Mouse (Mus musculus): ENCODE measurements around the gene Gm6993. TPM values are rescaled to one million over a fixed set of nuclear protein-coding genes. Genes with fewer than 3 reads are reported as not detected.
A peak's percentile ranks its signal among the peaks of the same experiment; 100 is the strongest.

Gene Gm6993
- polyA plus RNA-seq, 1 experiment from 2014 or later, result not detected

DNA sequence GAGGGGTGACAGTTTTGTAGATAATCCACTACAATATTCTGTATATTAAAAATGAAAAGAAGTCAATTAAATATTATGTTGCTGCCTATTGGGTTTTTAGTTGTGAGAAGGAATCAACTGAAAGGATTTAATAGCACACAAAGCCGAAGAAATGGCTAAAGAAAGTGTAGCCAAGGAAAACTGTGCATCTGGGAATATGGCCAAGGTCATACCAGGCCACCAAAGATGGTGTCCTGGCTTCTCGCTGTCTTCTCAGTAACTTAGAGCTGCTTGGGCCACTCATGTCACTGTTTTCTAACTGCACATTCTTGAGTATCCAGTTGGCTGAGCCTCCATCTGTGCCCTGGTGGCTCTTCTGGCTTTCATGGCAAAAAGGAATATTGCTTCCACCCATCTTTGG lies 3.4 kb downstream of the Gm6993 start:
- H3K36me3 ChIP-seq, result no peaks in the 10 kb centered on the region
- H3K4me1 ChIP-seq, result peaks cover 15% of the 10 kb centered on the region; the same call in 1 of the 2 replicates
- no peak overlapping the region for H3K9ac ChIP-seq
- WGBS, result 41% methylated on average over 2 of the region's 2 CpGs
- no peaks in the 10 kb centered on the region for H3K27me3 ChIP-seq
- no peak for ATAC-seq (ENCODE audit: borderline replicate concordance, extremely low read depth, low FRiP score, low TSS enrichment)
- no peak overlapping the region for H3K4me3 ChIP-seq
- no peak overlapping the region for H3K4me2 ChIP-seq
- H3K9me3 ChIP-seq, result no peaks in the 10 kb centered on the region
- no peak overlapping the region for H3K27ac ChIP-seq

- Histone ChIP-seq H3K4me2 (no peak overlapping the region), H3K9me3 (no peaks in the 10 kb centered on the region), H3K9ac (no peak overlapping the region), H3K27ac (no peak overlapping the region), H3K4me1 (peaks cover 16% of the 10 kb centered on the region; the same call in 1 of the 2 replicates), H3K27me3 (no peaks in the 10 kb centered on the region), H3K4me3 (no peak overlapping the region), H3K36me3 (no peaks in the 10 kb centered on the region)
- no peak for ATAC-seq (ENCODE audit: borderline replicate concordance, extremely low read depth, low FRiP score, low TSS enrichment)
- WGBS, result 80% methylated on average over 3 of the region's 3 CpGs
These were observed 4.1 kb downstream of the Gm6993 start for GRCm38 (mm10) chr12:31244691-31245090.

DNA sequence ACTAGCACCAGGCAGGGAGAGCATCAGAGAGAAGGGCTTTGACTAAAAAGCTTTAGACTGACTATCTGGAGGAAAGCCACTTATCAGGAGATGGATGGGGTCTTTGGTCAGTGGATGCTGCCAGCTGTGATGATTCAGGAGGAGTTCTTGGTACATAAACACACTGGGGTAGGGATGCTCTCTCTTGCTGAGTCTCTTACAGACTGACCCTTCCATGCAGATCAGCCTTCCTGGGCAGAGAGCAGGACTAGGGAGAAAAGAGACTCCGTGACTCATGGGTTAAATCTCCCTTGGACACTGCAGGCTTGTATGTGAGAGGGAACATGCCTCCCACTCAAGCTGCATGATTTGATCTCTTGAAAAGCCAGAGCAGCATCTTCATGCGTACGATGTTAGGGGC lies 5.6 kb downstream of the Gm6993 start:
- 53% methylated on average over 3 of the region's 3 CpGs for WGBS
- Histone ChIP-seq H3K36me3 (no peaks in the 10 kb centered on the region), H3K27me3 (no peaks in the 10 kb centered on the region), H3K9ac (no peak overlapping the region), H3K4me2 (no peak overlapping the region), H3K27ac (no peak overlapping the region), H3K4me1 (peaks cover 16% of the 10 kb centered on the region; the same call in 1 of the 2 replicates), H3K4me3 (no peak overlapping the region), H3K9me3 (no peaks in the 10 kb centered on the region)
- ATAC-seq (ENCODE audit: borderline replicate concordance, extremely low read depth, low FRiP score, low TSS enrichment), result no peak

DNA sequence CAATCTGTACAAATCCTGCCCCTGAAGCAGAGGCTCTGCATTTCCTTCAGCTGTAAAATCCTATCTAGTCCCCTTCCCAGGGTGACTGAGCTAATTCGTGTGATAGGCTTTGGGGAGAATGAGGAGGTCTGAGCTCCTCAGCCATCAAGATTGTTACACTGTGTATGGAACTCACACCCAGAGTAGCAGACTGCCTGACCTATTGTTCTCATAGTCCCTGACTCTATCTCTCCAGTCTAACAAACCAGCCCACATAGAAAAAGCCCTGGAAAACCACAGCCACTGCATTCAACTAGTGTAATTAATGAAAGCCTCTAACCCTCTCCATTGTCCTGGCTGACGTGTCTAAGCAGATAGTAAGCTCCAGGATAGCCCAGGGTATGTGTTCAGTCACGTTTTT lies 6.0 kb downstream of the Gm6993 start:
- ATAC-seq (ENCODE audit: borderline replicate concordance, extremely low read depth, low FRiP score, low TSS enrichment), result no peak
- WGBS, result 51% methylated on average over 3 of the region's 3 CpGs
- no peak overlapping the region for H3K27ac ChIP-seq

DNA sequence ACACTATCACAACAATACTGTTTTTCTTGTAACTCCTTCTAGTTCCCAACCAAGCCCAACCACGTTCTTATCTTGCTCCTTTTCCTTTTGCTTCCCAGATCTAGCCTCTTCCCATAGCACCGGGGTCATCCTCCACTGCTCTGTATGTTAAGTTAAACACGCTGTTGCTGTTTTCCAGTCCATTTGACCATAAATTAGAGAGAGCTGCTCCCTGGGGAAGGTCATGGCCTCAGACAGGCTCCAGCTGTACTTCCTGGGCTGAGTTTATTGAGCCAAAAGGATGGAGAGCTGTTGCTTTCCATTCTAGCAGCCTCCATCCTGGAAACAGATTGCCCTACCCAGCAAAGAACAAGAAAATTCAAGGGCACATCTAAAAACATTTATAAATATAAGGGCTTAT lies 7.6 kb downstream of the Gm6993 start:
- Histone ChIP-seq H3K4me1 (peaks cover 22% of the 10 kb centered on the region; the same call in 1 of the 2 replicates), H3K27me3 (no peaks in the 10 kb centered on the region), H3K27ac (no peak overlapping the region), H3K9me3 (no peaks in the 10 kb centered on the region), H3K4me2 (no peak overlapping the region), H3K4me3 (no peak overlapping the region), H3K9ac (no peak overlapping the region), H3K36me3 (no peaks in the 10 kb centered on the region)
- ATAC-seq (ENCODE audit: borderline replicate concordance, extremely low read depth, low FRiP score, low TSS enrichment), result no peak
- WGBS, result 44% methylated on average over 3 of the region's 3 CpGs

More for the DNA sequence above, 6.0 kb downstream of the Gm6993 start:
- no peak overlapping the region for H3K4me2 ChIP-seq
- no peaks in the 10 kb centered on the region for H3K27me3 ChIP-seq
- H3K4me3 ChIP-seq, result no peak overlapping the region
- H3K4me1 ChIP-seq, result peaks cover 16% of the 10 kb centered on the region; the same call in 1 of the 2 replicates
- H3K36me3 ChIP-seq, result no peaks in the 10 kb centered on the region
- no peak overlapping the region for H3K9ac ChIP-seq
- no peaks in the 10 kb centered on the region for H3K9me3 ChIP-seq

DNA sequence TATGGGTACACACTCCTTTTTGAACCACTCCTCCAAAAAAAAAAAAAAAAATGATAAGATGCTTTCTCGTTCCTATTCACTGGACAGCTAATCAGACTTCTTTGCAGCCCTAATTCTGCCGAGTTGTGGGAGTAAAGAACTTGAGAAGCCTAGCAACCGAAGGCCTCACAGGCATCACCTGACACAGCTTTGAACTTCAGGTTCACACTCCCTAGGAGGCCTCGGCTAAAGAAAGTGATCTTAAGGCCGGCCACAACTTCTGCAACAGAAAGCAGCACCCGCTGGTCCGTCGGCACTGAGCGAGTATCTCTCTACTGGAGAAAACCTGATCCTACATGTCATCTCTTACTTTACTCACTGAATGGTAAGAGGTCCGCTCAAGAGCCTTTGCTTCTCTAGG lies 8.1 kb downstream of the Gm6993 start:
- 32% methylated on average over 10 of the region's 10 CpGs for WGBS
- no peak overlapping the region for H3K4me2 ChIP-seq
- H3K27me3 ChIP-seq, result no peaks in the 10 kb centered on the region
- peaks cover 22% of the 10 kb centered on the region; the same call in 1 of the 2 replicates for H3K4me1 ChIP-seq
- H3K9me3 ChIP-seq, result no peaks in the 10 kb centered on the region
- no peak overlapping the region for H3K27ac ChIP-seq
- no peak for ATAC-seq (ENCODE audit: borderline replicate concordance, extremely low read depth, low FRiP score, low TSS enrichment)
- H3K4me3 ChIP-seq, result no peak overlapping the region
- H3K36me3 ChIP-seq, result no peaks in the 10 kb centered on the region
- no peak overlapping the region for H3K9ac ChIP-seq

- Histone ChIP-seq H3K9me3 (no peaks in the 10 kb centered on the region), H3K27ac (no peak overlapping the region), H3K27me3 (no peaks in the 10 kb centered on the region), H3K4me3 (no peak overlapping the region), H3K36me3 (no peaks in the 10 kb centered on the region), H3K4me2 (no peak overlapping the region), H3K9ac (no peak overlapping the region), H3K4me1 (peaks cover 29% of the 10 kb centered on the region)
- no peak for ATAC-seq (ENCODE audit: borderline replicate concordance, extremely low read depth, low FRiP score, low TSS enrichment)
- 32% methylated on average over 4 of the region's 4 CpGs for WGBS
These were observed 11.7 kb downstream of the Gm6993 start for GRCm38 (mm10) chr12:31252259-31252658.

DNA sequence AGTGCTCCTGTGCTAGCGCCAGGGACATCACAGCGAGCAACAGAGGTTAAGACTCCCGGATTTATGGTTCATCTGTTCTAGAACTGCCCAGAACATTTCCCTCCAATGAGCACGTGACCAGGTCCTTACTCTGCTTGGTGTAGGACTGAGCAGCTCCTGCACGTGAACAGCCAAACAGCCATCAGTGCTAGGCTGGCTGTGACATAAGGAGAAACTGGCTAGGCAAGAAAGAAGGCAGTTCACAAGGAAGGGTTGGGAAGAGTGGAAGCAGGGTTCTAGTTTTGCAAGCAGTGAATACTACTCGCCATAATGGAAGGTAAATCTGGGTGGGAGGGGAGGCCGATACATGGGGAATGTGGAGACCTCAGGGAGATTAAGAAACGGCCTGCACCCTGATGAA lies 14.4 kb downstream of the Gm6993 start:
- 68% methylated on average over 8 of the region's 8 CpGs for WGBS

GRCm38 (mm10) chr12:31256121-31256903 lies 15.7 kb downstream of the Gm6993 start:
- no peak overlapping the region for H3K9ac ChIP-seq
- H3K27ac ChIP-seq, result peak overlapping the region; percentile 72
- H3K4me3 ChIP-seq, result no peak overlapping the region
- no peak overlapping the region for H3K4me2 ChIP-seq
- no peaks in the 10 kb centered on the region for H3K36me3 ChIP-seq
- no peaks in the 10 kb centered on the region for H3K27me3 ChIP-seq
- no peaks in the 10 kb centered on the region for H3K9me3 ChIP-seq
- peaks cover 18% of the 10 kb centered on the region for H3K4me1 ChIP-seq
- WGBS, result 63% methylated on average over 9 of the region's 9 CpGs
- ATAC-seq (ENCODE audit: borderline replicate concordance, extremely low read depth, low FRiP score, low TSS enrichment), result peak; percentile 89

More for the DNA sequence above, 14.4 kb downstream of the Gm6993 start:
- H3K9me3 ChIP-seq, result no peaks in the 10 kb centered on the region
- H3K27ac ChIP-seq, result no peak overlapping the region
- no peak overlapping the region for H3K4me2 ChIP-seq
- ATAC-seq (ENCODE audit: borderline replicate concordance, extremely low read depth, low FRiP score, low TSS enrichment), result no peak
- H3K4me1 ChIP-seq, result peaks cover 18% of the 10 kb centered on the region
- H3K27me3 ChIP-seq, result no peaks in the 10 kb centered on the region
- H3K4me3 ChIP-seq, result no peak overlapping the region
- no peak overlapping the region for H3K9ac ChIP-seq
- no peaks in the 10 kb centered on the region for H3K36me3 ChIP-seq

GRCm38 (mm10) chr12:31261882-31262281 lies 21.3 kb downstream of the Gm6993 start:
- Histone ChIP-seq H3K9ac (no peak overlapping the region), H3K4me3 (no peak overlapping the region), H3K27ac (no peak overlapping the region), H3K4me1 (peaks cover 25% of the 10 kb centered on the region), H3K4me2 (no peak overlapping the region), H3K27me3 (no peaks in the 10 kb centered on the region), H3K9me3 (no peaks in the 10 kb centered on the region), H3K36me3 (no peaks in the 10 kb centered on the region)
- no peak for ATAC-seq (ENCODE audit: borderline replicate concordance, extremely low read depth, low FRiP score, low TSS enrichment)
- 65% methylated on average over 3 of the region's 3 CpGs for WGBS

DNA sequence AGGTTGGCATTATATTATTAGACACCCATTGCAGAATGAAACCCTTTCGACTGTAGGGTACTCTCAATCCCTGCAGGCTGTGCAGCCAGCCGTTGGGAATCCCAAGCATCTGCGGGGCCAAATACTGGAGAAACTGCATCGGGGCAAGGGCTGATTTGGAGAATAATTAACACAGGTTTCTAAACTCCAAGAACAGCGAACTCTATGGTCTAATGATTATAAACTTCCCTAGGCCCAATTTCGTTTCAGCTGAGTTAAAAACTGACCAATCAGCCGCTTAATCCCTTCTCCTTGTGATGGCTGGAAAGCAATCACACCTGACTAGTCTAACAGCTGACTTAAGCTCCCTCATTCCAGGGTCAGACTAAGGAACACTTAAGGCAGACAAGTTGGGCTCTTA lies 23.4 kb downstream of the Gm6993 start:
- Histone ChIP-seq H3K4me1 (peaks cover 36% of the 10 kb centered on the region), H3K9me3 (no peaks in the 10 kb centered on the region), H3K27me3 (no peaks in the 10 kb centered on the region), H3K27ac (peak overlapping the region; percentile 89; the same call in 1 of the 2 replicates), H3K4me3 (peak overlapping the region; percentile 60; the same call in 1 of the 2 replicates), H3K4me2 (peak overlapping the region; percentile 66), H3K36me3 (peaks cover under 1% of the 10 kb centered on the region; the same call in 1 of the 2 replicates), H3K9ac (no peak overlapping the region)
- no peak for ATAC-seq (ENCODE audit: borderline replicate concordance, extremely low read depth, low FRiP score, low TSS enrichment)
- WGBS, result 40% methylated on average over 7 of the region's 7 CpGs

GRCm38 (mm10) chr12:31265005-31265721 lies 24.6 kb downstream of the Gm6993 start, which contains the start of gene Lamb1:
Gene Lamb1, plus strand, starts transcription at chr12:31265234.
- Histone ChIP-seq H3K4me2 (peak within 1 kb of the TSS; percentile 66), H3K27ac (peak within 1 kb of the TSS; percentile 89), H3K9me3 (no peaks in the 10 kb centered on the region), H3K9ac (peak within 1 kb of the TSS; percentile 61), H3K36me3 (peaks cover 10% of the 10 kb centered on the region; the same call in 1 of the 2 replicates), H3K4me3 (peak within 1 kb of the TSS; percentile 60), H3K27me3 (no peaks in the 10 kb centered on the region), H3K4me1 (peaks cover 47% of the 10 kb centered on the region)
- WGBS, result 0% methylated on average over 39 of the region's 39 CpGs
- ATAC-seq (ENCODE audit: borderline replicate concordance, extremely low read depth, low FRiP score, low TSS enrichment), result peak; percentile 79

All from lung, embryonic 15.5 days (tissue).